Mouse (Mus musculus): ENCODE data around the gene Dapk2.

Dapk2 gene

DNA sequence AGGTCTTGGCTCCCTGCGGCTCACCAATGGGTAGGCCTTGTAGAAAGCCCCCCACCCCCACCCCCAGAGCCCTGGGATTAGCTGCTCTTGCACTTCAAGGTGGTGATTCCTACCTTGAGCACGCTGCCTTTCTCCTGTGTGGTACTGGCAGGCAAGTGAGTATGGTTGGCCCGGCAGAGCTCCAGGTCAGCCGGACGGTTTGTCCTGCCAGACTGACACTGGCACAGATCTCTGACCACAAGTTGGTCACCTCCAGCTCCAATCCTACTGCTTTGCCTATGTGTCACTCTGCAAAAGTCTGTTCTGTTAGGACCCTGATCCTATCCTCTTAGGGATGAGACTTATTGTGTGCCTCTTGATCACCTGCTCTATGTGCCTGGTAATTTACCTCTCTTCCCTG is 26.5 kb downstream of the Dapk2 start:
- DNase-seq (ENCODE audit: low spot score in 2 of 2): no peak

- DNase-seq (ENCODE audit: low spot score in 2 of 2): peak in 1 of 2 experiments; percentile 51
These were observed 28.4 kb downstream of the Dapk2 start for GRCm38 (mm10) chr9:66186426-66186825.

GRCm38 (mm10) chr9:66189026-66189425 is 31.0 kb downstream of the Dapk2 start:
- no peak for DNase-seq (ENCODE audit: low spot score in 2 of 2)

GRCm38 (mm10) chr9:66194003-66194402 is 36.0 kb downstream of the Dapk2 start:
- peak in 1 of 2 experiments; percentile 30 for DNase-seq (ENCODE audit: low spot score in 2 of 2)

- DNase-seq (ENCODE audit: low spot score in 2 of 2): no peak
These were observed 38.5 kb downstream of the Dapk2 start for GRCm38 (mm10) chr9:66196561-66196960.

DNA sequence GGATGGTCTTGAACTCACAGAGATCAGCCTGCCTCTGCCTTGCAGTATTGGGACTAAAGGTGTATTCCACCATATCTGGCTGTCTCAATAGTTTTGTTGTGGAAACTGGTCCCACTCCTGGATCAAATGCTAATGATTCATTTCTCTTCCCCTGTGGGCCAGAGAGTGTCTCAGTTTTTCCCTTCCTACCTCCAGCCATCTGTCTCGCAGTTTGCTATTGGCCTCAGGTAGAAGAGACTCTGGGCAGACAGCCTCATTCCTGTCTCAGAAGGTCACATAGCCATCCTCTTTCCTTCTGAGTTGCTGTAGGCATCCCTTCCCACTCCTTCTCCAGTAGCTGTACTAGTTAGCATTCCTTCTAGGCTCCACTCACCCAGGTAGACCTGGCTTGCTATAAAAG is 40.5 kb downstream of the Dapk2 start:
- DNase-seq (ENCODE audit: low spot score in 2 of 2): no peak

DNA sequence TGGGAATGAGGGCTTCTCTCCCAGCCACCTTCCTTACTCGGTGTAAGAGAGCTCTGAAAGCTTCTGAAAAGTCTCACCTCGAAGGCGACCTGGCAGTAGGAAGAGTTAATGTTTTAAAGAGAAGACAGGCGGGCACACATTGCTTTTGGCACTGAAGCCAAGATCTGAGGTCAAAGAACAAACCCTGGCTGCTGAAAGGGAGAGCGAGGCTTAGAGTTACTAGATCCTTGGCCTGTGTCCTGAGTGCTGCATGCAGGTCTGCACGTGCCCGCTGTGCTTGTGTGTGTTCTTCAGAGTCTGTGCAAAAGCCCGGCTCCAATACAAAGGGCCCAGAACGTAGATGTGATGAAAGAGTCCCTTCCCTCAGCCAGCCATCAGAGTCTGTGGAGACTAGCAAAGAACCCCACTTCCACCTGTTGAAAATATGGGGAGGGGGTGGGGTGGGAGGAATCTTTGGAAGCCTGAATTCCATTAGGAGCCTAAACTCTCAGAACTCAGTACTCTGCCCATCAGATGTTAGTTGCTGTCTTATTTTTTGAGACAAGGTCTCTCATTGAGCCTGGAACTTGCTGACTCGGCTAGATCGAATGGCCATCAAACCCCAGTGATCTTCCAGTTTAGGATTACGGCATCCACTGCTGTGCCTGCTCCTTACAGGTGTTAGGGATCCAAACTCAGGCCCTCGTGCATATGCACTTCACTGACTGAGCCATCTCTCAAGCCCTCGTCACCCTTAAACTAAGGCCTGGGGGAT is 41.8 kb downstream of the Dapk2 start:
- DNase-seq (ENCODE audit: low spot score in 2 of 2): peak; percentile 22 to 51

DNA sequence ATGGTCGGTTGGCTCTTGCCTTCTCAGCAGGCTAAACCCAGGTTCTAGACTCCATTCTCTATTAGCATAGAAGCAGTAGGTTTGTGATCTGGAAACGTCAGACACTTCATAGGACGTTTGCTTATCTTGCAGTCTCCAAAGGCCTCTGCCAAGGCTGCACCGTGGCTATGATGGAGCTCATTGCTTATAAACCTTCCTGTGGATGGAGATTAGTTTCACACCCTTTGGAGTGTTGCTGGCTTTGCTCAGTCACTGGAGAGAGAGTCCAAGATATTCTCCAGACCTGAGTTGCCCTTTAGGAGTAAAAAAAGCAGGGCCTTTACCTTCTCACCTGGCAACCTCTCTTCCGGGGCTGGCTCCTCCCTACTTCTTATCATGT is 42.4 kb downstream of the Dapk2 start:
- DNase-seq (ENCODE audit: low spot score in 2 of 2): peak in 1 of 2 experiments; percentile 51

- no peak for DNase-seq (ENCODE audit: low spot score in 2 of 2)
These were observed 43.6 kb downstream of the Dapk2 start for GRCm38 (mm10) chr9:66201665-66202064.

- peak in 1 of 2 experiments; percentile 26 for DNase-seq (ENCODE audit: low spot score in 2 of 2)
These were observed 44.4 kb downstream of the Dapk2 start for GRCm38 (mm10) chr9:66202463-66202862.

- no peak for DNase-seq (ENCODE audit: low spot score in 2 of 2)
These were observed 47.7 kb downstream of the Dapk2 start for GRCm38 (mm10) chr9:66205702-66206101.

GRCm38 (mm10) chr9:66206825-66207224 is 48.8 kb downstream of the Dapk2 start:
- DNase-seq (ENCODE audit: low spot score in 2 of 2): no peak

DNA sequence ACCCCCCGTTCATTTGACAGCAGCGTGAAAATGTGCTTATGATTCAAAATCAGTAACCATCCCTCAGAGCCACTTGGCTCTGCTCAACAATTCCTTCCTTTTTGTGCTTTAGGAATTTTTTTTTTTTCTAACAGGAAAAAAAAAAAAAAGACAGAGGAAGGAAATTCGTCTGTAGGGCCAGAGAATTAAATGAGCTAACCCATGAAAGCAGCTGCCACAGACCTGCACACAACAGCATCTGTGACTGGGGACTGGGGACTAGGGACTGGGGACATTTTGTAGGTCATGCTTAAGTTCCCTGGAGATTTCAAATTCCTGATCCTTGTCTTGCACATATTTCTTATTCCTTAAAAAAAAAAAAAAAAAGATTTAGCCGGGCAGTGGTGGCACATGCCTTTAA is 53.4 kb downstream of the Dapk2 start:
- no peak for DNase-seq (ENCODE audit: low spot score in 2 of 2)

DNA sequence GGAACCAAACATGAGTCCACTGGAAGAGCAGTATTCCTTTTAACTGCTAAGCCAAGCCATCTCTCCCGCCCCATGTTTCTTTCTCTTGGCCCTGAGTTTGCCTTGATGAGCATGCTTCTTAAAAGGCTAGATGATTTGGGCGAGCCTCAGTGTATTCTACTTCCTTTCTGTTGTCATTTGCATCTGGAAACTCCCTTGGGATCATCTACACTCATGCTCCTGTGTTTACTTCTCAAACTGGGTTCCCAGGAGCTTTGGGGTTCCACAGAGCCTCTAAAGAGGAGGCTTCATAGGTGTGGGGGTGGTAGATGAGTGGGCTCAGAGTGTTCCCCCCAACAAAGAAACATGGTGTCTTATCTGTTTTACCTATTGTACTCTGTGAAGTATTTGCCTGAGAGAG is 54.1 kb downstream of the Dapk2 start:
- no peak for DNase-seq (ENCODE audit: low spot score in 2 of 2)

DNA sequence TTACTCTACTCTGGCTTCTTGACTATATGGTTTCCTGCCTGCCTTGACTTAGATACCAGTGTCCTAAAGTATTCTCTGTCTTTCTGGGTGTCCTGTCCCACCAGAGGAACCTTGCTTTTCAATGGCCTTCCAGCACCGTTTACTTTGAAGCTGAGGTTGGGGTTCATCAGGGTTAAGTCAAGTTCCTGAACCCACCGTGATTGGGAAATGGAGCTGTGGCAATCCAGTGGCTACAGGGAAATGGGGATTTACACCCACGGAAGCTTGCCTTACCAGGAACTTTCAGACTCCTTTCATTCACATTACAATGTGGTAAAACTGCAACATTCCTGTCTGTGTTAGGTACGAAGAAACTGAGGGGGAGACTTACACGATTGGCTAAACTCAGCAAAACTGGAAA is 54.8 kb downstream of the Dapk2 start:
- no peak for DNase-seq (ENCODE audit: low spot score in 2 of 2)

DNA sequence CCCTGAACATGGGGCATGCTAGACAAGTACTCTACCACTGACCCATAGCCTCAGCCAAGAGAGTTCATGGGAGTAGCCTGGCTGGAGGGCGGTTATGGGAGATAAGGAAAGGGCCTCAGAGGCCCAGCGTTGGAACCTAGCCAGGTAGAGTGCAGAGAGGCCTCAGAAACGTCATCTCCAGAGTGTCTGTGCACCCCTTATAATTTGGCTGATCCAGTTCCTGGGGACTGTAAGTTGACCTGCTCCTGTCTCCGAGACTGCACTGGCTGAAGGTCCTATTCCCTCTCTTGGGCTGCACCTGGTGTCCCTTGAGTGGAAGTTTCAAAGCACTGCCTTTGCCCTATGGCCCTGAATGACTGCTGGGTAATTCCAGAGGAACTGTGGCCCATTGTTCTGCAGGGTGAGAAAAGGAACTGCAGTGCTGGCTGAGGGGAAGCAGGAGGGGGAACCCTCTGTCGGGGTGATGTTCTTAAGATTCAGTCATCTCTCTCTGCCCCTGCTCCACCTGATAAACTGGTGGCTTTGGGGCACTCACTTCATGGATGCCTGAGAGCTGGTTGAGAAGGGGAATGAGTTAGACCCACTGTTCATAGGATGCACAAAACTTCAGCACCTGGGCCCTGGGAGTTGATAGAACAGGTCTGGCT is 55.5 kb downstream of the Dapk2 start:
- peak; percentile 76 to 88 for DNase-seq (ENCODE audit: low spot score in 2 of 2)

DNA sequence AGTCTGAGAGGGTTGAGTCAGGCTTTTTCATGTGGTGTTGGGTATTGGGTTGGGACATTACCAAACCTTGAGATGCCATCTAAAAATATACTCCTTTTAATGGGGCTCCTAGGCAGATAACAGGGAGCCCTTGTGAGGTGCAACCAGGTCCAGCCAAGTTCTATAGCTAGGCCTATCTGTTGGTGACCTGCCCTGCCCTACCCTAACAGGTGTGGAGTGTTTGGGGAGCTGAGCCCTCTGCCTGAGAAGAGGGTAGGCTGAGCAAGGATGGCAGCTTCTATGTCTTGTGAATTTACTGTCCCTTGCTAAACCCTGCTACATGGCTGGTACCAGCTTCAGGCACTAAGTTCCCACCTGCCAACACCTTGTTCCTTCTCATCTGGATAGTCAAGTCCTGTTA is 57.5 kb downstream of the Dapk2 start:
- DNase-seq (ENCODE audit: low spot score in 2 of 2): no peak

GRCm38 (mm10) chr9:66217970-66218369 is 59.9 kb downstream of the Dapk2 start:
- no peak for DNase-seq (ENCODE audit: low spot score in 2 of 2)

- no peak for DNase-seq (ENCODE audit: low spot score in 2 of 2)
These were observed 61.1 kb downstream of the Dapk2 start for GRCm38 (mm10) chr9:66218917-66219725.

DNA sequence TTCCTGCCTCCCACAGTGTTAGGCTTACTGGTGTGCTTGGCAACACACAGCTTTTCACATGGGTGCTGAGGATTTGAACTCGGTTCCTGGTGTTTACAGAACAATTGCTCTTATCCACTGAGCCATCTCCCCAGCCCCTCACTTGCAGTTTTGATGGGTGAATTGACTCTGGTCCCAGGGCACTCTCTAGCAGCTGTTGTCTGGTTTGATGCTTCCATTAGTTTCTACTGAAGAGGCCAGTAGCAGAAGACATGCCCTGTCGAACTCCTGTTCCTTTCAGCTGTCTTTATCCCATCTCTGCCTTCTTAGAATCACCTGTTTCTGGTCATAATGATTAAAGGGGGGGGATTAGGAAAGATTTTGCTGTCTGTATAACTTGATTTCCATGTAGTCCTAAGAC is 65.8 kb downstream of the Dapk2 start:
- DNase-seq (ENCODE audit: low spot score in 2 of 2): no peak

- peak in 1 of 2 experiments; percentile 45 for DNase-seq (ENCODE audit: low spot score in 2 of 2)
These were observed 67.9 kb downstream of the Dapk2 start for GRCm38 (mm10) chr9:66225737-66226485.

All from spleen, postnatal 10 days (tissue).